ENCODE assay signal across 11 mouse cellular contexts in the genomic region with DNA sequence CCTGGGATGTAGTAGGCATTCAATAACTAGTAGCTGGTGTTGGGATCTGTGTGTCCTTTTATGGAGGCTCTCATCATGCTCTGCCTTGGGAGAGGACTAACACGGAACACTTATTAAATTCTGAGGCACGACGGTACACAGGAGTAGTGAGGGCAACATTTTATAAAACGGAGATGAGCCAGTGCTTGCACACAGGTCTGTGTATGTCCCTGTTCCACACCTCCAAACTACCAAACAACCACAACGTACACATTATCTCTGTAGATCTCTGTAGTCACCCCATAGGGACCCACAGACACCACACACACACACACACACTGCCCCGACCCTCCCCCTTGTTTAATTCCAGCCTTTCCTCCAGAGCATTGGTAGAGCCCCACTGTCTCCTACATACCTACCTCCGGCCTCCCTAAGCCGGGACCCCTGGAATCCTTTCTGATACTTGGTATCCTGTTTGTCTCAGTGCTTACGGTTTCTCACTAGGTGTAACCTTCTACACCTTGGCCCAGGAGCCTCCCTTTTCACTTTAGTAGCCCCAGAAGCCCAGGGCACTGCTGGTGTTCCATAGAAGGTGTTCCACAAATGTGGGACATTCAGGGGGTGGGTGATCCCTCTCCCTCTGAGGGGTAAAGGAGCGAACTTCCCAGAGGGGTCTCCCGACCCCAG. TPM values are rescaled to one million over a fixed set of nuclear protein-coding genes. Genes with fewer than 3 reads are reported as not detected.
A peak's percentile ranks its signal among the peaks of the same experiment; 100 is the strongest.
DNase-seq lines count a peak whose midpoint lies in the region; ATAC-seq and TF ChIP-seq lines count a peak whose summit lies in the region.
"Had no signal": no experiment of that assay in that cellular context is flagged by ENCODE, and none has a peak within 500 bp of the region (broad histone marks: within the 10 kb centered on the region; RNA-seq: fewer than 3 reads in every experiment).

No protein-coding gene starts in this region.

- H3K9me3 ChIP-seq in heart, postnatal 0 days (replicated peaks; ENCODE audit: control insufficient read depth, low read length), result no peaks in the 10 kb centered on the region
- no peaks in the 10 kb centered on the region for H3K9me3 ChIP-seq in hindbrain, embryonic 15.5 days
- H3K9me3 ChIP-seq in neural tube, embryonic 12.5 days, result no peaks in the 10 kb centered on the region

- intact Hi-C loops in heart, postnatal 14 days (cut with DNase I), result no loop called here

- H3K9ac ChIP-seq in heart, postnatal 0 days (replicated peaks; ENCODE audit: low read depth, low read length), result no peak overlapping the region
- H3K9ac ChIP-seq in hindbrain, embryonic 15.5 days, result peak overlapping the region; percentile 89; the same call in 1 of the 2 replicates
- H3K9ac ChIP-seq in neural tube, embryonic 12.5 days, result 0 out of 2 replicates have a peak overlapping the region, but pooled peaks have one; percentile 61

- no peak for DNase-seq in heart, postnatal 0 days (ENCODE audit: low spot score)
- DNase-seq in heart, adult 18-20 months, result no peak
- DNase-seq in cerebellum, postnatal 14 days, result peak; percentile 50 to 51
- DNase-seq in right cerebral cortex, postnatal 14 days, result no peak
- no peak for DNase-seq in thymus, postnatal 4 days
- DNase-seq in heart, postnatal 14 days, result no peak
- DNase-seq: adrenal gland, adult 2 months had no signal

- no peak overlapping the region for H3K27ac ChIP-seq in heart, postnatal 0 days (ENCODE audit: low read depth)
- H3K27ac ChIP-seq in hindbrain, embryonic 15.5 days (replicated peaks), result 0 out of 2 replicates have a peak overlapping the region, but pooled peaks have one; percentile 65
- no peak overlapping the region for H3K27ac ChIP-seq in neural tube, embryonic 12.5 days

- no peaks in the 10 kb centered on the region for H3K4me1 ChIP-seq in heart, postnatal 0 days (ENCODE audit: control insufficient read depth, insufficient read depth)
- H3K4me1 ChIP-seq in hindbrain, embryonic 15.5 days (replicated peaks), result peaks cover 40% of the 10 kb centered on the region
- H3K4me1 ChIP-seq in neural tube, embryonic 12.5 days, result peaks cover 22% of the 10 kb centered on the region

- WGBS in heart, postnatal 0 days, result 49% methylated on average over 11 of the region's 11 CpGs
- WGBS in hindbrain, embryonic 15.5 days, result 60% methylated on average over 11 of the region's 11 CpGs
- 64% methylated on average over 11 of the region's 11 CpGs for WGBS in neural tube, embryonic 12.5 days

- H3K27me3 ChIP-seq in heart, postnatal 0 days (ENCODE audit: control insufficient read depth, insufficient read depth, low read length), result peaks cover 60% of the 10 kb centered on the region
- no peaks in the 10 kb centered on the region for H3K27me3 ChIP-seq in hindbrain, embryonic 15.5 days
- peaks cover 26% of the 10 kb centered on the region for H3K27me3 ChIP-seq in neural tube, embryonic 12.5 days (replicated peaks)

- 0 out of 2 replicates have a peak overlapping the region, but pooled peaks have one; percentile 37 for H3K4me3 ChIP-seq in heart, postnatal 0 days (ENCODE audit: low read depth, low read length)
- peak overlapping the region; percentile 79 for H3K4me3 ChIP-seq in hindbrain, embryonic 15.5 days
- H3K4me3 ChIP-seq in neural tube, embryonic 12.5 days, result no peak overlapping the region

- ATAC-seq in heart, postnatal 0 days (ENCODE audit: insufficient read depth, low read depth), result no peak
- no peak for ATAC-seq in hindbrain, embryonic 15.5 days (ENCODE audit: low FRiP score, low read depth)
- no peak for ATAC-seq in neural tube, embryonic 12.5 days (ENCODE audit: low FRiP score, low read depth)

- no peak for TF ChIP-seq EP300 in heart, postnatal 0 days (IDR thresholded peaks at IDR 0.05; ENCODE audit: low read depth)

- H3K36me3 ChIP-seq in heart, postnatal 0 days (replicated peaks; ENCODE audit: control insufficient read depth, insufficient read depth, low read length), result no peaks in the 10 kb centered on the region
- no peaks in the 10 kb centered on the region for H3K36me3 ChIP-seq in hindbrain, embryonic 15.5 days
- H3K36me3 ChIP-seq in neural tube, embryonic 12.5 days, result no peaks in the 10 kb centered on the region

- no peak for TF ChIP-seq CTCF in heart, postnatal 0 days (IDR thresholded peaks at IDR 0.05; ENCODE audit: low read depth)

- no peak overlapping the region for H3K4me2 ChIP-seq in heart, postnatal 0 days (ENCODE audit: low read depth, low read length)
- peak overlapping the region; percentile 64 for H3K4me2 ChIP-seq in hindbrain, embryonic 15.5 days
- peak overlapping the region; percentile 72 for H3K4me2 ChIP-seq in neural tube, embryonic 12.5 days (replicated peaks)

RNA-seq across cellular contexts. Expression of a gene that starts 0.7 kb away (rescaled TPM):
- total RNA-seq in heart, postnatal 0 days (2014; rRNA removed; ENCODE audit: low replicate concordance), result 0.04 and 0.38 TPM in 2 replicates
- 0.03 and 0.04 TPM in 2 replicates for polyA plus RNA-seq in heart, postnatal 0 days (2015; fragmentation: Nextera tagmentation; extraction: Ambion mirVana)
- not detected for total RNA-seq in heart, adult 18-20 months (2021)
- polyA plus RNA-seq in hindbrain, embryonic 15.5 days (2015; fragmentation: Nextera tagmentation; extraction: Ambion mirVana), result 18.9 and 19.6 TPM in 2 replicates
- 7.3 and 8.8 TPM in 2 replicates for polyA plus RNA-seq in neural tube, embryonic 12.5 days (2016; fragmentation: Nextera tagmentation; extraction: Ambion mirVana)
- under 1 TPM in 1 of 2 experiments, not detected in 1; 0.07 TPM for total RNA-seq in heart, postnatal 14 days (2021)

RNA-seq across cellular contexts. Expression of a gene that starts 23.5 kb away (rescaled TPM):
- total RNA-seq in heart, postnatal 0 days (2014; rRNA removed; ENCODE audit: low replicate concordance), result 3.4 and 9.3 TPM in 2 replicates
- polyA plus RNA-seq in heart, postnatal 0 days (2015; fragmentation: Nextera tagmentation; extraction: Ambion mirVana), result 4.0 and 4.7 TPM in 2 replicates
- total RNA-seq in heart, adult 18-20 months (2021), result 1 to 10 TPM; 2.4 to 4.8 TPM
- polyA plus RNA-seq in hindbrain, embryonic 15.5 days (2015; fragmentation: Nextera tagmentation; extraction: Ambion mirVana), result 2.9 and 4.1 TPM in 2 replicates
- 3.8 and 4.0 TPM in 2 replicates for polyA plus RNA-seq in neural tube, embryonic 12.5 days (2016; fragmentation: Nextera tagmentation; extraction: Ambion mirVana)
- 1 to 10 TPM; 4.8 to 6.1 TPM for total RNA-seq in heart, postnatal 14 days (2021)

RNA-seq across cellular contexts. Expression of a gene that starts 38.7 kb away (rescaled TPM):
- not detected in 2 replicates for total RNA-seq in heart, postnatal 0 days (2014; rRNA removed; ENCODE audit: low replicate concordance)
- not detected in 2 replicates for polyA plus RNA-seq in heart, postnatal 0 days (2015; fragmentation: Nextera tagmentation; extraction: Ambion mirVana)
- total RNA-seq in heart, adult 18-20 months (2021), result not detected
- not detected in 2 replicates for polyA plus RNA-seq in hindbrain, embryonic 15.5 days (2015; fragmentation: Nextera tagmentation; extraction: Ambion mirVana)
- not detected in 2 replicates for polyA plus RNA-seq in neural tube, embryonic 12.5 days (2016; fragmentation: Nextera tagmentation; extraction: Ambion mirVana)
- not detected for total RNA-seq in heart, postnatal 14 days (2021)
- total RNA-seq: adrenal gland, adult 2 months; CH12.LX; left cerebral cortex, adult 18-20 months had no signal
- polyA plus RNA-seq: adrenal gland, adult 2 months had no signal

RNA-seq across cellular contexts. Expression of a gene that starts 44.8 kb away (rescaled TPM):
- total RNA-seq in heart, postnatal 0 days (2014; rRNA removed; ENCODE audit: low replicate concordance), result 14.1 and 14.7 TPM in 2 replicates
- 20.9 and 21.4 TPM in 2 replicates for polyA plus RNA-seq in heart, postnatal 0 days (2015; fragmentation: Nextera tagmentation; extraction: Ambion mirVana)
- 10 to 100 TPM; 31.4 to 34.4 TPM for total RNA-seq in heart, adult 18-20 months (2021)
- polyA plus RNA-seq in hindbrain, embryonic 15.5 days (2015; fragmentation: Nextera tagmentation; extraction: Ambion mirVana), result 39.1 and 42.7 TPM in 2 replicates
- polyA plus RNA-seq in neural tube, embryonic 12.5 days (2016; fragmentation: Nextera tagmentation; extraction: Ambion mirVana), result 20.8 and 23.7 TPM in 2 replicates
- 10 to 100 TPM; 19.1 to 19.3 TPM for total RNA-seq in heart, postnatal 14 days (2021)

RNA-seq across cellular contexts. Expression of a gene that starts 45.1 kb away (rescaled TPM):
- total RNA-seq in heart, postnatal 0 days (2014; rRNA removed; ENCODE audit: low replicate concordance), result 9.7 and 18.4 TPM in 2 replicates
- 14.8 and 18.1 TPM in 2 replicates for polyA plus RNA-seq in heart, postnatal 0 days (2015; fragmentation: Nextera tagmentation; extraction: Ambion mirVana)
- total RNA-seq in heart, adult 18-20 months (2021), result 1 to 10 TPM; 5.0 to 8.2 TPM
- 39.9 and 42.4 TPM in 2 replicates for polyA plus RNA-seq in hindbrain, embryonic 15.5 days (2015; fragmentation: Nextera tagmentation; extraction: Ambion mirVana)
- 37.4 and 39.6 TPM in 2 replicates for polyA plus RNA-seq in neural tube, embryonic 12.5 days (2016; fragmentation: Nextera tagmentation; extraction: Ambion mirVana)
- total RNA-seq in heart, postnatal 14 days (2021), result 1 to 10 TPM; 7.8 to 9.5 TPM

Comparison
In these comparisons a context has a peak if more than half of its experiments do, and no peak if none do; other contexts are left out.
1. DNase-seq: peak in cerebellum, postnatal 14 days (2 of 2); none in heart, postnatal 0 days (single experiment), heart, adult 18-20 months (0 of 2), right cerebral cortex, postnatal 14 days (single experiment), thymus, postnatal 4 days (single experiment) and heart, postnatal 14 days (0 of 2).